Mouse (Mus musculus) liver, adult 2 months (tissue): ENCODE results near the gene Plppr3. TPM values are rescaled to one million over a fixed set of nuclear protein-coding genes. Genes with fewer than 3 reads are reported as not detected.

ENCODE experiments used
- DNase-seq: peaks from one replicate; pipeline ENCODE4 v3.0.0-alpha.2; 2011; ENCODE audit warnings: low read depth, low spot score; ENCODE audit errors: extremely low read depth
- H3K27ac ChIP-seq: fragments of 200-500 bp; replicated peaks from 2 replicates; pipeline ENCODE4 v1.5.1; 2012; ENCODE audit warnings: low read depth, mild to moderate bottlenecking, control low read depth, inconsistent platforms, low read length; ENCODE audit not compliant: insufficient read depth
- H3K27me3 ChIP-seq: fragments of 200-500 bp; 2 replicates; pipeline ENCODE4 v1.6.1; 2012; ENCODE audit warnings: mild to moderate bottlenecking, moderate library complexity, low read length, inconsistent platforms; ENCODE audit not compliant: control insufficient read depth, insufficient read depth
- H3K36me3 ChIP-seq: fragments of 200-500 bp; 2 replicates; pipeline ENCODE4 v1.6.1; 2012; ENCODE audit warnings: low read length, inconsistent platforms; ENCODE audit not compliant: control insufficient read depth, insufficient read depth
- H3K4me1 ChIP-seq: fragments of 200-500 bp; 2 replicates; pipeline ENCODE4 v1.6.1; 2011; ENCODE audit warnings: low read length; ENCODE audit not compliant: control insufficient read depth, insufficient read depth
- H3K4me3 ChIP-seq: fragments of 200-500 bp; 2 replicates; pipeline ENCODE4 v1.5.1; 2011; ENCODE audit warnings: low read depth, mild to moderate bottlenecking, control low read depth, low read length, moderate library complexity; ENCODE audit not compliant: insufficient read depth
- H3K79me2 ChIP-seq: fragments of 200-500 bp; 2 replicates; pipeline ENCODE4 v1.6.1; 2012; ENCODE audit warnings: inconsistent platforms, mild to moderate bottlenecking, low read length, moderate library complexity; ENCODE audit not compliant: control insufficient read depth, insufficient read depth
- H3K9ac ChIP-seq: fragments of 200-500 bp; 2 replicates; pipeline ENCODE4 v1.6.1; 2012; ENCODE audit warnings: low read depth, mild to moderate bottlenecking, control low read depth, inconsistent platforms, low read length
- CTCF ChIP-seq: fragments of 200-500 bp; IDR thresholded peaks from 2 replicates; pipeline ENCODE4 v1.5.1; 2011; ENCODE audit warnings: low read depth, low read length, control low read depth
- POLR2A ChIP-seq: fragments of 200-500 bp; IDR thresholded peaks from 2 replicates; pipeline ENCODE4 v1.6.1; 2011; ENCODE audit warnings: low read length, control low read depth; ENCODE audit not compliant: insufficient read depth; ENCODE audit errors: extremely low read depth
- WGBS: fragments of 180-500 bp; shearing (Covaris S2); methylation state at CpG from one replicate; pipeline ENCODE4 v1.1.7; 2018; 5-methylcytosine and 5-hydroxymethylcytosine counted together
- polyA plus RNA-seq: library from polyadenylated mRNA; depleted of rRNA; stranded (reverse); fragments of >200 nt; gene quantifications from 2 replicates; pipeline ENCODE4 v1.2.3, GENCODE M21; 2012
- total RNA-seq: library from RNA; depleted of rRNA; stranded (reverse); fragments of >200 nt; gene quantifications from 2 replicates; pipeline ENCODE4 v1.2.3, GENCODE M21; 2014

Plppr3 gene
- total and polyA plus RNA-seq, 2 experiments: under 0.01 to 0.38 TPM

DNA sequence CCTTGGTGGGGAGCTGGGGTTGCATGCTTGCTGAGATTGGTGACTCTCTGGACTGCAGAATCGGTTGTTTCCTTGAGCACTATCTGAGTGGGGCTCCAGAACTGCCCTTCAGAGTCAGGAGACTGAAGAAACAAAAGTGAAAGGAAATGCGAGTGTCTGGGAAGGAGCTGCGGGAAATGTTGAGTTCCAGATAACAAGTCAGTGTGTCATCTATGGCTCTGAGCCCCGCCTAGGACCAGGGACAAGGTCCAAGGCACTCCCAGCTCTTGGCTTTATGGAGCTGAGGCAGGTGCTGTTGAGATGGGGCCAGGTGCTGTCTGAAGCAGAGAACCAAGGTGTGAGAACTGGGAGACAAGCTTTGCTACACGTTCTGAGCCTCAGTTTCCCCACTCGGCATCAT, 50.0 kb downstream of the Plppr3 start:
- 0 out of 2 replicates have a peak, but pooled peaks cover 2% of the 10 kb centered on the region for H3K4me1 ChIP-seq
- peak overlapping the region; percentile 38 for H3K27ac ChIP-seq
- no peak overlapping the region for H3K4me3 ChIP-seq
- WGBS: 61% methylated on average over 6 of the region's 6 CpGs
- no peaks in the 10 kb centered on the region for H3K79me2 ChIP-seq
- no peak for DNase-seq
- no peak overlapping the region for H3K9ac ChIP-seq
- no peak for TF ChIP-seq CTCF
- TF ChIP-seq POLR2A: no peak
- H3K36me3 ChIP-seq: no peaks in the 10 kb centered on the region
- no peaks in the 10 kb centered on the region for H3K27me3 ChIP-seq

DNA sequence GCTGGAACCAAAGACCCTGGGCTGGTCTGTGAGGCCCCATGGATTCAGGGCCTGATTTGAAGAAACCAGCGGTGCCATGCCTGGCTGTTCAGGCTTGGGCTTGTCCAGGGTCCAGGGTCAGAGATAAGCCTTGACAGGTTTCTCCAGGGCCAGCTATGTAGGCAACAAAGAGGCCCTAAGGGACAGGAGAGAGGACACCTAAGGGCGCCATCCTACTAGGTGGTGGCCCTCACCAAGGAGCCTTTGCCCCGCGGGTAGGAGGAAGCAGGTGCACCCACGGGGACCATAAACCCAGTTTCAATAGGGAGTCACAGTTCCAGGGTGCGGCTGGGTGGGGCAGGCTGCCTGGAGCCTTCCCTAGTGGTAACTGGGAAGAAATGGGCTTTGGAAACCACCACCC, 51.4 kb downstream of the Plppr3 start:
- no peak for DNase-seq
- H3K79me2 ChIP-seq: no peaks in the 10 kb centered on the region
- H3K9ac ChIP-seq: no peak overlapping the region
- 0 out of 2 replicates have a peak, but pooled peaks cover 2% of the 10 kb centered on the region for H3K4me1 ChIP-seq
- no peaks in the 10 kb centered on the region for H3K27me3 ChIP-seq
- TF ChIP-seq POLR2A: no peak
- no peak for TF ChIP-seq CTCF
- H3K27ac ChIP-seq: no peak overlapping the region
- H3K36me3 ChIP-seq: no peaks in the 10 kb centered on the region
- H3K4me3 ChIP-seq: no peak overlapping the region
- WGBS: 77% methylated on average over 6 of the region's 6 CpGs

DNA sequence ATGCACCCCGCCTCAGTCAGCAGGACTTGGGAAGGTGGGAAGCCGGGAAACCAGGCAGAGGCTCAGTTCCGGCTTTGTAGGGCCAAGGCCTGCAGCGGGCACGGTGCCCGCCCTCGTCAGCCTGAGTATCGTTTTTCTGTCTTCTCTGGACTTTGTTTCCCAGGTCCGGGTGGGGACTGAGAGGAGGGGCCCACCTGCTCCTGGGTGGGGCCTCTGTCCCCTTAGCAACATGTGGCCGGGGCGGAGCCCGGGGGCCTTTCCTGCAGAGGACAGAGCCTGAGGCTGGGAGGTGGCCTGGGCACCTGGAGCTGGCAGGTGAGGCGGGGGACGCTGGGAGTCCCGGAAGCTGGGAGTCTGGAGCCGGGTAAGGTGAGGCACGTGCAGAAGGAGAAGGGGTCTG, 52.1 kb downstream of the Plppr3 start:
- whole genome bisulfite sequencing: 43% methylated on average over 17 of the region's 17 CpGs
- no peak overlapping the region for H3K4me3 ChIP-seq
- TF ChIP-seq CTCF: no peak
- TF ChIP-seq POLR2A: no peak

DNA sequence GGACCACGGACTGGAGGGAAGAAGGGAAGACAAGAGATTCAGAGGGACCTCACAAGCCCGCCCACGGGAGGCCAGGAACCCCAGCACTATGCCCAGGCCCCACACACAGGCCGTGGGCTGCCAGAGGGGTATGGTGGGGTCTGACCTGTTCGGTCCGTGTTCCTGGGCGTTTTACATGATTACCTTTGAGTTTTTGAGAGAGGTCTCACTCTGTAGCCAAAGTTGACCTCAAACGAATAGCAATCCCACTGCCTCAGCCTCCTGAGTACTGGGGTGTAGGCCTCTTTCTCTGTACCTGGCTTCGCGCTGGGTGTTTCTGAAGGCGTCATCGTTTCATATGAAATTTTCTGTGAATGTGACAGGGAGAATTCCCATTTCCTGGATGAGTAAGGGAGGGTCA, 52.7 kb downstream of the Plppr3 start:
- H3K4me3 ChIP-seq: no peak overlapping the region

More for the DNA sequence above, 52.1 kb downstream of the Plppr3 start:
- H3K27ac ChIP-seq: no peak overlapping the region
- H3K27me3 ChIP-seq: no peaks in the 10 kb centered on the region
- H3K9ac ChIP-seq: no peak overlapping the region
- H3K4me1 ChIP-seq: 0 out of 2 replicates have a peak, but pooled peaks cover 2% of the 10 kb centered on the region
- no peaks in the 10 kb centered on the region for H3K79me2 ChIP-seq
- DNase-seq: no peak
- no peaks in the 10 kb centered on the region for H3K36me3 ChIP-seq

DNA sequence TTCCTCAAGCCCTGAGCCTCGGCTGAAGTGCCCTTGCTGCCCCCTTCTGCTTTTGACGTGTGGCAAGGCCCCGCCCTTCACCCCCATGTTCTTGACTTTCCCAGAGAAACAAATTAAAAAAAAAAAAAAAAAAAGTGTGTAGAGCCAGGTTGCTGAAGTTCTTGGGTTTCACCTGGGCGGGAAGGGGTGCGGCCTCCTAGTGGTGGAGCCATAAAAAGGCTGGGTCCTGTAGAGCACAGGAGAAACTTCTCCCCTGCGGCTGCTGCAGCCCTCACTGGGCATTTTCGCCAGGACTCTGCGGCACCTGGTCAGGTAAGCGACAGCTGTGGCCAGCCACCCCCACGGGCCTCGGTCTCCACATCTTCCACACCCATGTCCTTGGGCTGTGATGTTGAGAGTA, 53.7 kb downstream of the Plppr3 start, which contains the start of gene Misp:
Gene Misp (plus strand): TSS at position 208 of the 400 bp plus-strand sequence.
- Histone ChIP-seq H3K4me3 (no peak within 1 kb of the TSS), H3K79me2 (no peaks in the 10 kb centered on the region), H3K4me1 (0 out of 2 replicates have a peak, but pooled peaks cover 6% of the 10 kb centered on the region), H3K27ac (no peak within 1 kb of the TSS), H3K27me3 (no peaks in the 10 kb centered on the region), H3K36me3 (no peaks in the 10 kb centered on the region), H3K9ac (no peak within 1 kb of the TSS)
- TF ChIP-seq CTCF (no peak), POLR2A (no peak)
- no peak for DNase-seq
- WGBS: 92% methylated on average over 11 of the region's 11 CpGs

More for the DNA sequence above, 52.7 kb downstream of the Plppr3 start:
- WGBS: 94% methylated on average over 12 of the region's 12 CpGs
- Histone ChIP-seq H3K9ac (no peak overlapping the region), H3K36me3 (no peaks in the 10 kb centered on the region), H3K27ac (no peak overlapping the region), H3K4me1 (0 out of 2 replicates have a peak, but pooled peaks cover 2% of the 10 kb centered on the region), H3K79me2 (no peaks in the 10 kb centered on the region), H3K27me3 (no peaks in the 10 kb centered on the region)
- DNase-seq: no peak
- TF ChIP-seq CTCF (no peak), POLR2A (no peak)

DNA sequence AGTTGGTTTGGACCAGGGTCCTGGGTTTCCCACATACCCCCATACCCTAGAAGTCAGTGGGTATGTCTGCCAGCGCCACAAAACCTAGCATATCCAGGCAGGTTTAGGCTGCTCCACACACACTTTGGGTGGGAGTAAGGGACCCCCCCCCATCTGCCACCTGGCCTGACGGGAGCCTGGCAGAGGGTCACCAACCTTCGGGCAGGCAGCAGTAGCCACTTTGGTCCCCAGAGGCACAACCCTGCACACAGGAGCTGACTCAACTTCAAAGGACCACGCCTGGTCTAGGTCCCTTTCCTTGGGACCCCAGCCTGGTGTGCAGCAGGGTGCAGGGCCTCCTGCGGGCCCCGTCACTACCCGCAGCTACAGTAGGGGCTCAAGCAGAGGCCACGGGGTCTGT, 54.2 kb downstream of the Plppr3 start:
- WGBS: 96% methylated on average over 8 of the region's 8 CpGs
- DNase-seq: no peak
- Histone ChIP-seq H3K27me3 (no peaks in the 10 kb centered on the region), H3K4me1 (0 out of 2 replicates have a peak, but pooled peaks cover 6% of the 10 kb centered on the region), H3K79me2 (no peaks in the 10 kb centered on the region), H3K4me3 (no peak overlapping the region), H3K9ac (no peak overlapping the region), H3K36me3 (no peaks in the 10 kb centered on the region), H3K27ac (no peak overlapping the region)
- TF ChIP-seq CTCF (no peak), POLR2A (no peak)
